Mouse (Mus musculus): ENCODE measurements around the gene Irak2.

DNA sequence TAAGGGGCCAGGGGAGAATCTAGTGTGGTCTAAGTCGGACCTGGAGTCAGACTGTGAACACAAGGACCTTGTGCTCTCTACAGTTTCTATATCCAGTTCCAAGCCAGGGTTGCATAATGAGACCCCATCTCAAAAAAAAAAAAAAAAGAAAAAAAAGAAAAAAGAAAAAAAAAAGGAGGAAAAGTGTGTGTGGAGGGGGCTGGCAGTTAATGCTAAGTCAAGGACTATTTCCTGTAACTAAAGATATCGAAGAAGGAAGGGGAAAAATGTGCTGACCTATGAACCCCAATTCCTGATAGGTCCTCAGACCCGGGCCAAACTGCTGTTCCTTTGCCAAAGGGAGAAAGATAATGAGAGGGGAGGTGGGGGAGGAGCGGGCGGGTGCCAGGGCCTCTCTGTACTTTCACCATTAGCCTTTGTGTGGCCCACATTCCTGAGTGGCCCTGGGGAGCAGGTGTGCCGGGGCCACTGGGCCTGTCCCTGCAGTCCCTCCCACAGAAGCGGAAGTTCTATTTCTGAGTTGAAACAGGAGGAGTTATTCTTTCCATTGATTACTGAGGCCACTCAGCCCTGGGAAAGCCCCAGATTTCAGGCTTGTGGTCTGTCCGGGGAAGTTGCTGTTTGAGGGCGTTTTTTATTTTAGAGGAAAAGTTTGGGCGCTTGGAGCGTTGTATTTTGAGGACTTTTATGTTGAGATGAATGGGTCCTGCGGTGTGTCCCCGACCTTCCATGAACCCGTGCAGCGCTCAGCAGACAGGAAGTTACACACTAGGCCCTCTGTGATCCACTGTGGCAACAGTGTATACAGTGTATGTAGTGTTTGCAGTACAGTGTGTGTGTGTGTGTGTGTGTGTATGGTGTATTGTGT is 30.3 kb downstream of the Irak2 start:
- TF ChIP-seq CTCF (IDR thresholded peaks at IDR 0.05; ENCODE audit: low read depth) = no peak
- no peak for TF ChIP-seq EP300 (IDR thresholded peaks at IDR 0.05; ENCODE audit: low read depth)
